Mouse (Mus musculus): ENCODE data around the gene Anks4b.

- TF ChIP-seq JUND (IDR thresholded peaks at IDR 0.05; ENCODE audit: low read depth, low read length) (no peak), ZC3H11A (IDR thresholded peaks at IDR 0.05; ENCODE audit: low read depth, low read length) (no peak), MYC (IDR thresholded peaks at IDR 0.05; ENCODE audit: low read depth, low read length) (no peak), GATA1 (IDR thresholded peaks at IDR 0.05; ENCODE audit: low read depth, low read length) (no peak), MXI1 (IDR thresholded peaks at IDR 0.05; ENCODE audit: low read depth, low read length) (no peak), POLR2A (IDR thresholded peaks at IDR 0.05; ENCODE audit: control insufficient read depth in 1 of 2, insufficient read depth in 1 of 2, low read depth in 1 of 2, low read length in 2 of 2, poor library complexity in 1 of 2) (no peak), MEF2A (IDR thresholded peaks at IDR 0.05; ENCODE audit: extremely low read depth, insufficient replicate concordance, low read depth, low read length, poor library complexity, severe bottlenecking) (no peak), ZKSCAN1 (IDR thresholded peaks at IDR 0.05; ENCODE audit: low read depth, low read length) (no peak), EP300 (IDR thresholded peaks at IDR 0.05; ENCODE audit: low read depth in 1 of 2, low read length in 2 of 2) (no peak), TCF12 (IDR thresholded peaks at IDR 0.05; ENCODE audit: low read depth, low read length) (no peak)
Measured at GRCm38 (mm10) chr7:120163581-120164251, 9.9 kb upstream of the Anks4b start.

Data from MEL (cell line).